Mouse (Mus musculus): ENCODE measurements around the gene Sox21.

DNA sequence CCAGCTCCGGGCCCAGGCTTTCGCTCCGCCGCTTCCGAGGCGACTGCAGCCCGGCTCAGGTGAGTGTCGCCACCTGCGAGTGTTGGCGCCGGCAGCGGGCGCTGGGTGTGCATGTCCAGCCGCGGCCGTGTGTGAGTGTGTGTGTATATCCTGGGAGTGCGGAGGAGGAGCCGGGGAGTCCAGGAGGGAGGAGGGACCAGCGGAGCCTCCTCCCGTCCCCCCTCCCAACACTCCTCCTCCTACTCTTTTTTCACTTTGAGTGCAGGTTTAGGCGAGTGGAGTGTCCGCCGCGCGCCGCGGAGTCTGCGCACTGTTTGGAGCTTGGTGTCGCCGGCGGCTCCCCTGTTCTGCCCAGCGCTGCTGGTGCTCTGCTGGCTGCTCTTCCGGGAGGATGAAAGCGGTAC is at the start of gene Sox21:
- TF ChIP-seq CTCF (IDR thresholded peaks at IDR 0.05; ENCODE audit: extremely low read depth, insufficient read depth, insufficient read length, insufficient replicate concordance): no peak
- TF ChIP-seq POLR2A (IDR thresholded peaks at IDR 0.05; ENCODE audit: low read depth, low read length): no peak

All from spleen, adult 2 months (tissue).